Mouse (Mus musculus): Measurements from ENCODE around the gene Gm20388.

Gene Gm20388

GRCm38 (mm10) chr8:123066101-123066683 is 3155.6 kb downstream of the Gm20388 start:
- no peak for DNase-seq

DNA sequence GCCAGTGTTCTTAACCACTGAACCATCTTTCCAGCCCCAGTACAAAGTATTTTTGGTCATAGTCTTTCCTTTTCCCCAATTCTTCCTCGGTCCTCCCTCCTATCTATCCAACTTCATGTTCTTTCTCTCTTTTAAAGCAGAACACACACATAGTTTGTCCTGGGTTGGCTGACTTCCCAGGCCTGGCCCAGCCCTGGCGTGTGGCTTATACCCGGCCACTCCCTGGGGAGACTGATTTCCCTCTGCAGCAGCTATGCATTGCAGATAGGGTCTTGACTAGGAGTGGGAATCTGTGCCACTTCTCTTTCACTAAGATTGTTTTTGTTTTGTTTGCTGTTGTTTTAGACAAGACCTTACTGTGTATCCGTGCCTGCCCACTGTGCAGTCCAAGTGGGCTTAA is 3160.5 kb downstream of the Gm20388 start:
- no peak for DNase-seq

DNA sequence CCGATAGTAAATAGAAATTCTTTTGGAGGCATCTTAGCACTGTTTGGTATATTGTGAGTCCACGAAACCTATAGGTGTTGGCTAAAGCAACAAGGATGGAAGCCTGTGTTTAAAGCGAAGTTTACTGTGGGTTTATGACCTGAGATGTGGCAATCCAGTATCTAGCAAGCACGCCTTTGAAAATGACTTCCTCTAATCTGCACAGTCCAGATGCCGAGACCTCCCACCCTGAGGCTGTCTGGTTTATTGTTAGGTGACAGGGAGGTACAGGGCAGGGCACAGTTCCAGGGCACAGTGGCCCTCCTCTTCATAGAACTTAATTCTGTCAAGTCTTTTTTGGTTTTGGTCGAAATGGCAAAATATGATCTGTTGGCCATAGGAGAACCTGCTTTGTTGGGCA is 3166.6 kb downstream of the Gm20388 start:
- no peak for DNase-seq

- no peak for DNase-seq
Observed at GRCm38 (mm10) chr8:123082993-123083392, 3172.4 kb downstream of the Gm20388 start.

- DNase-seq = no peak
Observed at GRCm38 (mm10) chr8:123083610-123084009, 3173.0 kb downstream of the Gm20388 start.

- no peak for DNase-seq
Observed at GRCm38 (mm10) chr8:123087289-123087688, 3176.6 kb downstream of the Gm20388 start.

DNA sequence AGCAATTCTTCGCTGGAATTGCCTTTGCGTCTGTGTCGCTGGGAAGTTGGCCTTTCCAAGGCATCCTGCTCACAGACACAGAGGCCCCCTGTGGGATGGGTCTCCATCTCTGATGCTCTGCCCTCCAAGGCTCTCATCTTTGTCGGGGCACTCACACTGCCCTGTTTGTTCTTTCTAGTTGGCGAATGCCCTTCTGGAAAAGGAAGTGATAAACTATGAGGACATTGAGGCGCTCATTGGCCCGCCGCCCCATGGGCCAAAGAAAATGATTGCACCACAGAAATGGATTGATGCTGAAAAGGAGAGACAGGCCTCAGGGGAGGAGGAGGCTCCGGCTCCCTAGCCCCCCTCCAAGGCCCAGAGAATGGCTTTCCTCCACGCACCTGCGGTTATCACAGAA is 3186.6 kb downstream of the Gm20388 start:
- DNase-seq = no peak

DNA sequence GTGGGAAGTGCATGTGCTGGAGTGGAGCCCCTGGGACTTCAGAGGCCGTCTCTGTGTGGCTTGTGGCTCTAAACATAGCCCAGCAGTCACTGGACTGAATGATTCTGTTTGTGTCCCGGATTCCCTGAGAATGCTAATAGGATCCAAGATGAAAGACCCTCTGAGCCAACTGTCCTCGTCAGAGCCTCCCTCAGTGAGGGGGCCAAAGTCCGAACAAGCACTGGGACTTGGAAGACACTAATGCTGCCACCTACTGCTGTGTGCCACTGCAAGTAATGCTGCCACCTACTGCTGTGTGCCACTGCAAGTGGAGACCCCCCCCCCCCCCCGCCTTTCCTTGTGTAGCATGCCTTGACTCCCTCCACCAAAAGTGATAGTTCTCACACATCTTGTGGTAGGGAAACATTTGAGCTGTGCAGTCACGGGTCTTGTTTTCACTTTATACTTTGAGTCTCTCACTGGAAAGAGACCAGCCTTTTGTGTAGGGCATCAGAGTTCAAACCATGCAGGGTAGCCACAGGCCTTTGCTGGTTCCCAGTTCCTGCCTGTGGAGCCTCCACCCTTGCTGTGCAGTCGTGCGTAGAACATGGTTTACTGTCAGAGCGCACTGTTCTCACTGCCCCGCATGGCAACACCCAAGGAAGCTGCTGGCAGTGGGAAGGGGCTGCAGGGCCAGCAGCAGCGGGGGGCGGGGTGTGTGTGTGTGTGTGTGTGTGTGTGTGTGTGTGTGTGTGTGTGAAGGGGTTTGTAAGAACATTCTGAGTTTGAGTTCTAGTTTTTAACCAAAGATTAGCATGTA is 3187.3 kb downstream of the Gm20388 start:
- no peak for DNase-seq

- no peak for DNase-seq
Observed at GRCm38 (mm10) chr8:123100288-123100687, 3189.6 kb downstream of the Gm20388 start.

DNA sequence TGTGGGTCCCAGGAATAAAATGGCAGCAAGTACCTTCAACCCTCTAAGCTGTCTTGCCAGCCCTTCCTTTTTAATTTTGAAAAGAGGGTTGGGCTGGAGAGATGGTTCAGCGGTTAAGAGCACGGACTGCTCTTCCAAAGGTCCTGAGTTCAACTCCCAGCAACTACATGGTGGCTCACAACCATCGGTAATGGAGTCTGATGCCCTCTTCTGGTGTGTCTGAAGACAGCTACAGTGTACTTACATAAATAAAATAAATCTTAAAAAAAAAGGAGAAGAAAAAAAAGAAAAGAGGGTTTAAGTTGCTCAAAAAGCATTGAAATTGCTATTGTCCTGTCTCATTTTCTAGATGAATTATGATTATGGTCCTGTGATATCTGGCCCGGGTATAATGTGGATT is 3190.6 kb downstream of the Gm20388 start:
- no peak for DNase-seq

DNA sequence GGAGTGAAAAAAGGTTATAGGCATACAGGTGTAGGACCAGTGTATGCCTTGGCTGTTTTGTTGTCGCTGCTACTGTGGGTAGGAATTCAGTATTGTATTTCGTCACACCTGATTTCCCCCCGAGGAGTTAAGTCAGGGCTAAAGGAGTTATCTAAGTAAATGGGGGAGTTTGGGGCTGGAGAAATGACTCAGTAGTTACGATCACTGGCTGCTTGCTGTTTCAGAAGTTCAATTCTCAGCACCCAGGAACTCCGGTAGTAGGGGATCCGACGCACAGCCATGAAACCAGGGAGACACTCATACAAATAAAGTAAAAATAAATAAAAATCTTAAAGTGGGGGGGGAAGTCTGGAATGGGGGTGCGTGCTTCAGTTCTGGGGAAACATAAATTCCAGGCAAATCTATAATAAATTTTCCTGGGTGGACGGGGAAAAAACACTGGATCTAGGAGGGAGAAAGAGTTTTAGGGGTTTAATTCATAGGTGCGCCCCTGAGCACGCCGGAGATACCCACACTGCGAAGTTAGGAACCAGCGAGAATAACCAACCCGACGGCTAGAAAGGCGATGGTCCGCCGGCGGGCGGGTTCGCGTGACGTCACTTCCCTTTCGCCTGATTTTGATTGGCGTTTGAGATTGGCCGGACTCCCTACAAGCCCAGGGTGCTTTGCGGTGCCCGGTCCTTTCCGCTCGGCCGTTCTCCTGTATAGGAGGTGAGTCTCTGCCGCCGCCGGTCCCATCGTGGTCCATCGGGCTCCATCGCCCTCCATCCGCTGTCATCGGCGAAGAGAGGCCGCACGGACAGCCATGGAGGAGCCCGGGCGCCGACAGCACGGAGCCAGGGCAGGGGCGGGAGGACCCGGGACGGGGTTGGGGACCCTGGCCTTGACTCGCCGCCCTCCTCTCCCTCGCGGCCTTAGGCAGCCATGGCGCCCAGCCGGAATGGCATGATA is 3191.4 kb downstream of the Gm20388 start, which contains the start of gene Rpl13:
Rpl13 (plus strand) TSS at position 616 of the 951 bp plus-strand sequence.
- DNase-seq = peak; percentile 95 to 96

DNA sequence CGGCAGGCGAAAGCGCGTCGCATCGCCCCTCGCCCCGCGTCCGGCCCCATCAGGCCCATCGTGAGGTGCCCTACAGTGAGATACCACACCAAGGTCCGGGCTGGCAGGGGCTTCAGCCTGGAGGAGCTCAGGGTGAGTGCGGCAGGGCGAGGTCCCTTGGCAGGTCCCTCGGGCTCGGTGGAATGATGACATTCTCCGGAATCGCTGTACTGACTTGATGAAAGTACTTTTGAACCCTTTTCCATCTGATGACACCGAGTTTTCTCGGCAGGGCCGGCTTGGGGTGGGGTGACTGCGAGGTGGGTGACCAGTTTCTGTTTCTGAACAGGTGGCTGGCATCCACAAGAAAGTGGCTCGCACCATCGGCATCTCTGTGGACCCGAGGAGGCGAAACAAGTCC is 3192.2 kb downstream of the Gm20388 start:
- DNase-seq = peak in 1 of 2 experiments; percentile 29

GRCm38 (mm10) chr8:123103285-123103684 is 3192.6 kb downstream of the Gm20388 start:
- no peak for DNase-seq

DNA sequence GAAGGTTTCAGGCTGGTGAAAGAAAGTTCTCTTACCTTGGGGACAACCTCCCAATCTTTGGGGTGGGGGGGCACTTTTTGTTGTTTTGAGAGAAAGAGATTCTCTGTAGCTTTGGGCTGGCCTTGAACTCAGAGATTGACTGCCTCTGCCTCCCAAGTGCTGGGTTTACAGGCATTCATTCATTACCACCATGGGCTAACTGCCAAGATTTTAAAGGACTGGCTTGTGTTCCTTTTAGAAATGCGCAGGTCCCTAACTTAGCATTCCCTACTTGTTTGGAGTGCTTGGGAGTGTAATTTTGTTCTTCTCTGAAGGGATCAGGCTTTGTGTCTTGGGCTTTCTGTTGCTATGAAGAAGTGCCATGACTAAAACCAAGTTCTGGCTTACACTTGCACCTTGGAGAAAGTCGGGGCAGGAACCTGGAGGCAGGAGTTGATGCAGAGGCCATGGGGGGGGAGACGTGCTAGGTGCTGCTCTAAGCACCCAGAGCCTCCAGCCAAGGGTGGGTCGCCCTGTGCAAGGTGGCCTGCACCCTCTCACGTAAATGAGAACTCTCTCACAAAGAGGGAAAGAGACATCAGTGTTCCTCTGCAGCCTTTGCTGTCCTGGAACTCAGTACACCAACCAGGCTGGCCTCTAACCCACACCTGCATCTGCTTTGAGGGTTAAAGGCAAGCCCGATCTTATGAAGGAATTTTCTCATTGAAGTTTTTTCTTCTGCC is 3193.6 kb downstream of the Gm20388 start:
- no peak for DNase-seq

DNA sequence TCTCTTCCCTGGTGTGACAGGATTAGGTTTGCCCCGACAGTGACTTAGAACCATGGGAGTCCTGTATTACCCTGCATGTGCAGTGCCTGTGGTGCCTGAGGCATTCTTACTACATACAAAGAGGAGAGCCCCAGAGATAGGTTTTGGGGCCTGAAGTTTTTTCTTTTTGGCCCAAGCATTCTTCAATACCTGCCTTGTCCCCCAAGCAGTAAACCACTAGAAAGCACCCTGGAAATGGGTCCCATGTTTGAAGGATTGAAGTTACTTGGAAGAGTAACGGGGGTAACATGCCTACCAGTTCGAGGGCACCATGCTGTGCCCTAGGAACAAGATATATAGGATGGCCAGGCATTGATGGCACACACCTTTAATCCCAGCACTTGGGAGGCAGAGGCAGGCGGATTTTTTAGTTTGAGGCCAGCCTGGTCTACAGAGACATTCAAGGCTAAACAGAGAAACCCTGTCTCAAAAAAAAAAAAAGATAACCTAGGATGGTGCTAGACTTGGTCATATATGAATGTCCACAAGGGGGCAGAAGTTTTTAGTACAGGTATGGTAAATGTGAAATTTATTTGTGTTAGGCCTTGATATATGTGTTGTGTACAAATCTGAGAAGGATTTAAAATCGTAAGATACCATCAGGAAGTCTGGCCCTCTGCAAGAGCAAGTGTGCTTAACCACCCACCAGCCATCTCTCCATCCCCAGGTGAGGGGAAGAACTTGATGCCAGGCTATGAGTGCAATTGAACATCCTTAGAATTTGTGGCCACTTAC is 3195.1 kb downstream of the Gm20388 start:
- peak; percentile 34 to 45 for DNase-seq

- peak; percentile 41 to 53 for DNase-seq
Observed at GRCm38 (mm10) chr8:123106531-123106930, 3195.9 kb downstream of the Gm20388 start.

DNA sequence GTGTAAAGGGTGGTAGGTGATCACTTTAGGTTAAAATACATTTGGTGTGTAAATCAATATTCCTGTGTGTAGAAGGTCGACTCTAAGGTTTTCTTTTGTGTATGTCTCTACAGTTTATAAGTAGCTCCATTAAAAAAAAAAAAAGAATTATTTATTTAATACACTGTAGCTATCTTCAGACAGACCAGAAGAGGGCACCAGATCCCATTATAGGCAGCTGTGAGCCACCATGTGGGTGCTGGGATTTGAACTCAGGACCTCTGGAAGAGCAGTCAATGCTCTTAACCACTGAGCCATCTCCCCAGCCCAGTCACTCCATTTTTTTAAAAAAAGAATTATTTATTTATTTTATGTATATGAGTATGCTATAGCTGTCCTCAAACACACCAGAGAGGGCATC is 3197.4 kb downstream of the Gm20388 start:
- DNase-seq = peak in 1 of 2 experiments; percentile 27

GRCm38 (mm10) chr8:123108953-123109352 is 3198.3 kb downstream of the Gm20388 start:
- no peak for DNase-seq

DNA sequence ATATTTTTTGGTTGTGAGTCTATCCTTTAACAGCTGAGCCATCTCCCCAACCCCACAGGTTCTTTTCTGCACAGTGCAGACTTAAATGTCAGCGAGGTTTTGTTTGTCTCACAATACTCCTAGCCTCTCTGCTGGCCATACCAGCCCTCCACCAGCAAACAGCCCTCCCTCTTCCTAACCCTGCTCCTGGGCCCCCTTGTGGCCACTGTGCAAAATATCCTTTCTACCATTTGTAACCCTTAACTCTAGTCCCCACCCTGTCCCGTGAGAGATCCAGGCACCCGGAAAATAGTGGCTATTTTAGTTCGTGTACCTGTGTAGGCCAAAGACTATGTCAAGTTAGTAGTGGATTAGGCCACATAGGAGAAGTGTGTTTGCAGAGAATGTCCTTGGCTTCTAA is 3200.0 kb downstream of the Gm20388 start:
- DNase-seq = peak; percentile 71 to 72

GRCm38 (mm10) chr8:123112892-123113291 is 3202.3 kb downstream of the Gm20388 start:
- DNase-seq = no peak

DNA sequence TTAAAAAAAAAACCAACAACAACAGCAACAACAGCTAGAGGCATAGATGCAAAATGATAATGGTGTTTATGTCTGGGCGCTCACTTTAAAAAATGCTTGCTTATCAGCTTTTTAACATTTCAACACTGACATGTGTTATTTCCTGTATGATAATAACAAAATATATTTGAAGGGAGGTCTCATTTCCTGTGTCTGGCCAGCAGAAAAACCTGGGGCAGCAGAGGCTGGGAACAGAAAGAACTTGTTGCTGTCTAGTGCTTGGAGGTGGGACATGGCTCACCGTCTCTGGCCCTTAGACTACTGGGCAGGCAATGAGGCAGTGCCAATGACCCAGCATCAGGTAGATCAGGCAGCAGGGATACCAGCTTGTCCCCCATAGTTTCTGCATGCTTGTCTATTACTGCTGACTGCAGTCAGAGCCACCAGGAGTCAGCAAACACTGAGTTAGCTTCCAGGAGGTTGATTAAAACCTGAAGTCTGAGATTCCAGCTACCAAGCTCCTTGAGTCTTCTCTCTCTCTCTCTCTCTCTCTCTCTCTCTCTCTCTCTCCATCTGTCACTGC is 3203.3 kb downstream of the Gm20388 start:
- DNase-seq = no peak

Measured in B cell, adult 2 months (primary cell).